Mouse (Mus musculus) lung, embryonic 16.5 days (tissue): Measurements from ENCODE around the gene H60c. TPM values are rescaled to one million over a fixed set of nuclear protein-coding genes. Genes with fewer than 3 reads are reported as not detected.
A peak's percentile ranks its signal among the peaks of the same experiment; 100 is the strongest.

Experiments used
- ATAC-seq: fragments of 200-750 bp; cut with Nextera tagmentation; 2 replicates; pipeline ENCODE4 v1.8.0; 2017; ENCODE audit warnings: low read depth, mild to moderate bottlenecking, moderate library complexity
- H3K27ac ChIP-seq: fragments of 300-500 bp; sonication (generic); 2 replicates; pipeline ENCODE4 v1.5.1; 2014; ENCODE audit warnings: mild to moderate bottlenecking, control low read depth, low read length
- H3K27me3 ChIP-seq: fragments of 300-500 bp; sonication (generic); 2 replicates; pipeline ENCODE4 v1.6.1; 2014; ENCODE audit warnings: low read depth, low read length, mixed read lengths; ENCODE audit not compliant: control insufficient read depth, insufficient read depth
- H3K36me3 ChIP-seq: fragments of 300-500 bp; sonication (generic); 2 replicates; pipeline ENCODE4 v1.6.1; 2014; ENCODE audit warnings: low read length; ENCODE audit not compliant: control insufficient read depth, insufficient read depth
- H3K4me1 ChIP-seq: fragments of 300-500 bp; sonication (generic); replicated peaks from 2 replicates; pipeline ENCODE4 v1.6.1; 2014; ENCODE audit warnings: low read length, mixed read lengths; ENCODE audit not compliant: control insufficient read depth, insufficient read depth
- H3K4me2 ChIP-seq: fragments of 300-500 bp; sonication (generic); 2 replicates; pipeline ENCODE4 v1.6.1; 2014; ENCODE audit warnings: low read depth, low read length, control low read depth
- H3K4me3 ChIP-seq: fragments of 300-500 bp; sonication (generic); 2 replicates; pipeline ENCODE4 v1.5.1; 2014; ENCODE audit warnings: mild to moderate bottlenecking, low read length, control low read depth
- H3K9ac ChIP-seq: fragments of 300-500 bp; sonication (generic); 2 replicates; pipeline ENCODE4 v1.6.1; 2014; ENCODE audit warnings: low read length, control low read depth
- H3K9me3 ChIP-seq: fragments of 300-500 bp; sonication (generic); 2 replicates; pipeline ENCODE4 v1.6.1; 2016; ENCODE audit warnings: low read length; ENCODE audit not compliant: control insufficient read depth
- WGBS: fragments of 180-500 bp; shearing (Covaris S2); extraction: QIAGEN DNeasy Blood & Tissue Kit; methylation state at CpG from one replicate; pipeline ENCODE4 v1.1.7; 2014; 5-methylcytosine and 5-hydroxymethylcytosine counted together
- polyA plus RNA-seq: library from polyadenylated mRNA; unstranded; fragments of >200 nt; fragmentation: Nextera tagmentation; extraction: Ambion mirVana; gene quantifications from 2 replicates; pipeline ENCODE4 v1.2.1, GENCODE M21; 2015

H60c gene
- 0.83 and 1.0 TPM in 2 replicates for polyA plus RNA-seq

- Histone ChIP-seq H3K4me3 (no peak within 1 kb of the TSS), H3K4me2 (no peak within 1 kb of the TSS), H3K9ac (no peak within 1 kb of the TSS), H3K36me3 (no peaks in the 10 kb centered on the region), H3K27ac (no peak within 1 kb of the TSS), H3K4me1 (no peaks in the 10 kb centered on the region; the same call in 1 of the 2 replicates), H3K9me3 (no peaks in the 10 kb centered on the region), H3K27me3 (no peaks in the 10 kb centered on the region)
- no peak for ATAC-seq
- WGBS = 71% methylated on average over 8 of the region's 8 CpGs
Observed at GRCm38 (mm10) chr10:3267671-3268070, at the start of gene H60c. TSS of gene H60c (minus strand) at chr10:3267771.

- Histone ChIP-seq H3K27ac (no peak overlapping the region), H3K4me2 (no peak overlapping the region), H3K9me3 (no peaks in the 10 kb centered on the region), H3K27me3 (no peaks in the 10 kb centered on the region), H3K36me3 (no peaks in the 10 kb centered on the region), H3K4me3 (no peak overlapping the region), H3K4me1 (no peaks in the 10 kb centered on the region), H3K9ac (no peak overlapping the region)
- WGBS = 81% methylated on average over 1 of the region's 1 CpGs
- ATAC-seq = no peak
Observed at GRCm38 (mm10) chr10:3308821-3309206, 41.2 kb upstream of the H60c start.

- 76% methylated on average over 4 of the region's 4 CpGs for WGBS
- no peaks in the 10 kb centered on the region for H3K4me1 ChIP-seq
- H3K9ac ChIP-seq = no peak overlapping the region
- no peak overlapping the region for H3K4me2 ChIP-seq
- no peaks in the 10 kb centered on the region for H3K9me3 ChIP-seq
- H3K36me3 ChIP-seq = no peaks in the 10 kb centered on the region
- H3K27ac ChIP-seq = no peak overlapping the region
- H3K4me3 ChIP-seq = no peak overlapping the region
- no peaks in the 10 kb centered on the region for H3K27me3 ChIP-seq
- ATAC-seq = no peak
Observed at GRCm38 (mm10) chr10:3308180-3308820, 40.7 kb upstream of the H60c start.

GRCm38 (mm10) chr10:3307752-3308151, 40.2 kb upstream of the H60c start:
- peak; percentile 51 for ATAC-seq
- H3K4me2 ChIP-seq = no peak overlapping the region
- WGBS = 34% methylated on average over 2 of the region's 2 CpGs
- H3K36me3 ChIP-seq = no peaks in the 10 kb centered on the region
- H3K4me1 ChIP-seq = no peaks in the 10 kb centered on the region
- H3K27ac ChIP-seq = no peak overlapping the region
- H3K9me3 ChIP-seq = no peaks in the 10 kb centered on the region
- H3K4me3 ChIP-seq = no peak overlapping the region
- H3K27me3 ChIP-seq = no peaks in the 10 kb centered on the region
- no peak overlapping the region for H3K9ac ChIP-seq

- no peaks in the 10 kb centered on the region for H3K36me3 ChIP-seq
- H3K4me1 ChIP-seq = no peaks in the 10 kb centered on the region
- H3K4me2 ChIP-seq = no peak overlapping the region
- no peaks in the 10 kb centered on the region for H3K27me3 ChIP-seq
- 47% methylated on average over 2 of the region's 2 CpGs for WGBS
- no peak overlapping the region for H3K9ac ChIP-seq
- H3K27ac ChIP-seq = no peak overlapping the region
- no peaks in the 10 kb centered on the region for H3K9me3 ChIP-seq
- ATAC-seq = no peak
- no peak overlapping the region for H3K4me3 ChIP-seq
Observed at GRCm38 (mm10) chr10:3293969-3294368, 26.4 kb upstream of the H60c start.

GRCm38 (mm10) chr10:3281047-3281446, 13.5 kb upstream of the H60c start:
- H3K27ac ChIP-seq = no peak overlapping the region
- H3K4me2 ChIP-seq = no peak overlapping the region
- H3K4me3 ChIP-seq = no peak overlapping the region
- no peak for ATAC-seq
- H3K36me3 ChIP-seq = no peaks in the 10 kb centered on the region
- 72% methylated on average over 2 of the region's 2 CpGs for WGBS
- no peaks in the 10 kb centered on the region for H3K4me1 ChIP-seq
- H3K9me3 ChIP-seq = no peaks in the 10 kb centered on the region
- H3K9ac ChIP-seq = no peak overlapping the region
- H3K27me3 ChIP-seq = no peaks in the 10 kb centered on the region

- no peaks in the 10 kb centered on the region for H3K36me3 ChIP-seq
- no peaks in the 10 kb centered on the region for H3K27me3 ChIP-seq
- no peak overlapping the region for H3K4me3 ChIP-seq
- no peak for ATAC-seq
- H3K4me2 ChIP-seq = no peak overlapping the region
- H3K4me1 ChIP-seq = no peaks in the 10 kb centered on the region; the same call in 1 of the 2 replicates
- 68% methylated on average over 3 of the region's 3 CpGs for WGBS
- H3K27ac ChIP-seq = no peak overlapping the region
- no peak overlapping the region for H3K9ac ChIP-seq
- H3K9me3 ChIP-seq = no peaks in the 10 kb centered on the region
Observed at GRCm38 (mm10) chr10:3274065-3274464, 6.5 kb upstream of the H60c start.

GRCm38 (mm10) chr10:3271036-3271435, 3.5 kb upstream of the H60c start:
- Histone ChIP-seq H3K36me3 (no peaks in the 10 kb centered on the region), H3K9ac (no peak overlapping the region), H3K9me3 (no peaks in the 10 kb centered on the region), H3K4me3 (no peak overlapping the region), H3K27me3 (no peaks in the 10 kb centered on the region), H3K27ac (no peak overlapping the region), H3K4me1 (no peaks in the 10 kb centered on the region; the same call in 1 of the 2 replicates), H3K4me2 (no peak overlapping the region)
- ATAC-seq = peak; percentile 95
- WGBS = 28% methylated on average over 3 of the region's 4 CpGs

- no peaks in the 10 kb centered on the region for H3K27me3 ChIP-seq
- ATAC-seq = no peak
- WGBS = 51% methylated on average over 2 of the region's 2 CpGs
- H3K4me2 ChIP-seq = no peak overlapping the region
- H3K9me3 ChIP-seq = no peaks in the 10 kb centered on the region
- H3K4me3 ChIP-seq = no peak overlapping the region
- no peak overlapping the region for H3K9ac ChIP-seq
- no peaks in the 10 kb centered on the region for H3K36me3 ChIP-seq
- no peaks in the 10 kb centered on the region; the same call in 1 of the 2 replicates for H3K4me1 ChIP-seq
- no peak overlapping the region for H3K27ac ChIP-seq
Observed at GRCm38 (mm10) chr10:3266729-3267128, 842 bp downstream of the H60c start.

- Histone ChIP-seq H3K4me1 (no peaks in the 10 kb centered on the region), H3K27me3 (no peaks in the 10 kb centered on the region), H3K36me3 (no peaks in the 10 kb centered on the region), H3K9ac (no peak overlapping the region), H3K27ac (no peak overlapping the region), H3K4me2 (no peak overlapping the region), H3K4me3 (no peak overlapping the region), H3K9me3 (no peaks in the 10 kb centered on the region)
- WGBS = 81% methylated on average over 2 of the region's 2 CpGs
- no peak for ATAC-seq
Observed at GRCm38 (mm10) chr10:3262784-3263183, 4.8 kb downstream of the H60c start.
